Mouse (Mus musculus) limb, embryonic 10.5 days (tissue): ENCODE data around the gene Lin7c. TPM values are rescaled to one million over a fixed set of nuclear protein-coding genes. Genes with fewer than 3 reads are reported as not detected.

Experiments
- DNase-seq: peaks from one replicate; pipeline ENCODE4 v3.0.0-alpha.2; 2017; ENCODE audit warnings: low spot score
- H3K27ac ChIP-seq: fragments of 300-500 bp; sonication (generic); 2 replicates; pipeline ENCODE4 v1.5.1; 2016; ENCODE audit warnings: mild to moderate bottlenecking
- H3K27me3 ChIP-seq: fragments of 300-500 bp; sonication (generic); 2 replicates; pipeline ENCODE4 v1.6.1; 2016; ENCODE audit warnings: low read depth, mild to moderate bottlenecking; ENCODE audit not compliant: poor library complexity, severe bottlenecking
- H3K36me3 ChIP-seq: fragments of 300-500 bp; sonication (generic); 2 replicates; pipeline ENCODE4 v1.6.1; 2016; ENCODE audit warnings: mild to moderate bottlenecking, moderate library complexity
- H3K4me1 ChIP-seq: fragments of 300-500 bp; sonication (generic); 2 replicates; pipeline ENCODE4 v1.6.1; 2016
- H3K4me3 ChIP-seq: fragments of 300-500 bp; sonication (generic); 2 replicates; pipeline ENCODE4 v1.5.1; 2016; ENCODE audit warnings: mild to moderate bottlenecking, moderate library complexity
- H3K9me3 ChIP-seq: fragments of 300-500 bp; sonication (generic); replicated peaks from 2 replicates; pipeline ENCODE4 v1.6.1; 2016; ENCODE audit warnings: mild to moderate bottlenecking
- WGBS: fragments of 180-500 bp; shearing (Covaris S2); methylation state at CpG from one replicate; pipeline ENCODE4 v1.1.7; 2016; 5-methylcytosine and 5-hydroxymethylcytosine counted together
- polyA plus RNA-seq: library from polyadenylated mRNA; unstranded; fragments of >200 nt; fragmentation: Nextera tagmentation; extraction: Ambion mirVana; gene quantifications from 2 replicates; pipeline ENCODE4 v1.2.1, GENCODE M21; 2016

The Lin7c gene
- polyA plus RNA-seq, 1 experiment from 2014 or later: 68.9 TPM

GRCm38 (mm10) chr2:109891471-109891870, 818 bp downstream of the Lin7c start:
- Histone ChIP-seq H3K36me3 (peaks cover 25% of the 10 kb centered on the region), H3K4me3 (peak overlapping the region; percentile 96), H3K4me1 (peaks cover 14% of the 10 kb centered on the region), H3K27me3 (no peaks in the 10 kb centered on the region), H3K9me3 (no peaks in the 10 kb centered on the region), H3K27ac (peak overlapping the region; percentile 99)
- no peak for DNase-seq
- 55% methylated on average over 4 of the region's 4 CpGs for WGBS

DNA sequence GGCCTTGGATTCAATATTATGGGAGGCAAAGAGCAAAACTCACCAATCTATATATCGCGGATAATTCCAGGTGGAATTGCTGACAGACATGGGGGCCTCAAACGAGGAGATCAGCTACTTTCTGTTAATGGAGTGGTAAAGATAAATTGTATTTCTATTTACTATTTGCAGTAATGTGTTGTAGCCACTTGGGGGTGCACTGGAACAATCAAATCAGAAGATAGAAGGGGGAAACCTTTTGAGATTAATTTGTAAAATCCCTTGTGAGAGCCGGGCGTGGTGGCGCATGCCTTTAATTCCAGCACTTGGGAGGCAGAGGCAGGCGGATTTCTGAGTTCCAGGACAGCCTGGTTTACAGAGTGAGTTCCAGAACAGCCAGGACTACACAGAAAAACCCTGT, 5.7 kb downstream of the Lin7c start:
- Histone ChIP-seq H3K27me3 (no peaks in the 10 kb centered on the region), H3K36me3 (peaks cover 69% of the 10 kb centered on the region), H3K9me3 (no peaks in the 10 kb centered on the region), H3K4me3 (no peak overlapping the region), H3K4me1 (peaks cover 14% of the 10 kb centered on the region), H3K27ac (no peak overlapping the region)
- 93% methylated on average over 7 of the region's 7 CpGs for WGBS
- no peak for DNase-seq

GRCm38 (mm10) chr2:109902869-109903268, 12.2 kb downstream of the Lin7c start:
- no peak overlapping the region for H3K27ac ChIP-seq
- peaks cover 46% of the 10 kb centered on the region for H3K36me3 ChIP-seq
- H3K4me1 ChIP-seq: no peaks in the 10 kb centered on the region
- WGBS: 77% methylated on average over 7 of the region's 7 CpGs
- no peaks in the 10 kb centered on the region for H3K27me3 ChIP-seq
- no peaks in the 10 kb centered on the region for H3K9me3 ChIP-seq
- H3K4me3 ChIP-seq: no peak overlapping the region
- DNase-seq: no peak

GRCm38 (mm10) chr2:109904171-109904821, 13.6 kb downstream of the Lin7c start:
- Histone ChIP-seq H3K4me3 (no peak overlapping the region), H3K4me1 (no peaks in the 10 kb centered on the region), H3K36me3 (peaks cover 33% of the 10 kb centered on the region), H3K27ac (no peak overlapping the region), H3K27me3 (no peaks in the 10 kb centered on the region), H3K9me3 (no peaks in the 10 kb centered on the region)
- DNase-seq: peak; percentile 85
- under 1% methylated on average over 7 of the region's 7 CpGs for WGBS

- Histone ChIP-seq H3K4me1 (no peaks in the 10 kb centered on the region), H3K27me3 (no peaks in the 10 kb centered on the region), H3K36me3 (no peaks in the 10 kb centered on the region), H3K9me3 (no peaks in the 10 kb centered on the region), H3K27ac (no peak overlapping the region), H3K4me3 (no peak overlapping the region)
- no peak for DNase-seq
- WGBS: 89% methylated on average over 2 of the region's 2 CpGs
Measured at GRCm38 (mm10) chr2:109909122-109909521, 18.5 kb downstream of the Lin7c start.

GRCm38 (mm10) chr2:109912216-109912615, 21.6 kb downstream of the Lin7c start:
- Histone ChIP-seq H3K36me3 (no peaks in the 10 kb centered on the region), H3K27me3 (no peaks in the 10 kb centered on the region), H3K4me3 (no peak overlapping the region), H3K4me1 (peaks cover 6% of the 10 kb centered on the region), H3K9me3 (no peaks in the 10 kb centered on the region), H3K27ac (no peak overlapping the region)
- DNase-seq: no peak
- WGBS: 94% methylated on average over 8 of the region's 8 CpGs

GRCm38 (mm10) chr2:109912766-109913165, 22.1 kb downstream of the Lin7c start:
- WGBS: 85% methylated on average over 12 of the region's 12 CpGs
- DNase-seq: no peak
- H3K36me3 ChIP-seq: no peaks in the 10 kb centered on the region
- H3K27ac ChIP-seq: no peak overlapping the region
- H3K27me3 ChIP-seq: no peaks in the 10 kb centered on the region
- H3K4me1 ChIP-seq: peaks cover 9% of the 10 kb centered on the region
- H3K9me3 ChIP-seq: no peaks in the 10 kb centered on the region
- no peak overlapping the region for H3K4me3 ChIP-seq

DNA sequence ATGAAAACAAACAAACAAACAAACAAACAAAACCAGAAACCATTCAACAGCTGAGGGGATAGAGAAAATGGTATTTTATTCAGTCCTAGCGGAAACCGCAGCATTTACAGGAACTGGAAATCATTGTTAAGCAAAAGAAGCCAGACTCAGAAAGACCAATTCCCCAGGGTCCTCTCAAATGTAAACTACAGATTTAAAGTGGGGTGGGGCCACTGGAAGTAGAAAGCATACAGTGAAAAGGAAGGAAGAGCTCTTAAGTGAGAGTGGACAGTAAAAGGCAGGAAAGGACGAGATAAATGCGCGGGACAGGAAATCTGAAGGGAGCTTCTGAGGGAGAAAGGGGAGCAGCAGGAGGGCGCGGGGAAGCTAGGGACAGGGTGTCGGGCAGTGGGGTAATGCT, 22.6 kb downstream of the Lin7c start:
- Histone ChIP-seq H3K4me3 (no peak overlapping the region), H3K27ac (no peak overlapping the region), H3K27me3 (no peaks in the 10 kb centered on the region), H3K9me3 (no peaks in the 10 kb centered on the region), H3K4me1 (peaks cover 14% of the 10 kb centered on the region), H3K36me3 (no peaks in the 10 kb centered on the region)
- DNase-seq: no peak
- WGBS: 63% methylated on average over 8 of the region's 8 CpGs

DNA sequence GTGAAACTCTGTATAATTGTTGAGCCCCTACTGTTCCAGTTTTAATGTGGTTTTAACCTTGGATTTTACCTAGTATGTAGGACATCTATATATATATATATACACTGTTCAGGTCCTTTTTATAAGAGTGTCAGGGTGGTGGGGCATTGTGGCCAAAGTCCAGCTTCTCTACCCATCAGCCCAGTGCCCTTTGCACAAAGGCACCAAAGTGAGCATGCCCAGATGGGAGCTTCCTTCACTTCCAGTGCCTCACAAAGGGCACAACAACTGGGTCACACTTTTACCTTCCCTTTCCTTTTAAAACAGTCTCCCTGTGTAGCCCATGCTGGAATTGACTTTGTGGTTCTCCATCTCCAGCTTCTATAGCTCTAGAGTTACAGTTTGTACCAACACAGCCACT, 23.9 kb downstream of the Lin7c start:
- no peak for DNase-seq
- Histone ChIP-seq H3K4me3 (no peak overlapping the region), H3K36me3 (no peaks in the 10 kb centered on the region), H3K9me3 (no peaks in the 10 kb centered on the region), H3K27ac (no peak overlapping the region), H3K27me3 (no peaks in the 10 kb centered on the region), H3K4me1 (peaks cover 28% of the 10 kb centered on the region)

- Histone ChIP-seq H3K27me3 (no peaks in the 10 kb centered on the region), H3K36me3 (no peaks in the 10 kb centered on the region), H3K27ac (peak overlapping the region; percentile 97), H3K9me3 (no peaks in the 10 kb centered on the region), H3K4me1 (peaks cover 44% of the 10 kb centered on the region), H3K4me3 (peak overlapping the region; percentile 88)
- DNase-seq: no peak
- 1% methylated on average over 11 of the region's 11 CpGs for WGBS
Measured at GRCm38 (mm10) chr2:109916782-109917495, 26.3 kb downstream of the Lin7c start.

DNA sequence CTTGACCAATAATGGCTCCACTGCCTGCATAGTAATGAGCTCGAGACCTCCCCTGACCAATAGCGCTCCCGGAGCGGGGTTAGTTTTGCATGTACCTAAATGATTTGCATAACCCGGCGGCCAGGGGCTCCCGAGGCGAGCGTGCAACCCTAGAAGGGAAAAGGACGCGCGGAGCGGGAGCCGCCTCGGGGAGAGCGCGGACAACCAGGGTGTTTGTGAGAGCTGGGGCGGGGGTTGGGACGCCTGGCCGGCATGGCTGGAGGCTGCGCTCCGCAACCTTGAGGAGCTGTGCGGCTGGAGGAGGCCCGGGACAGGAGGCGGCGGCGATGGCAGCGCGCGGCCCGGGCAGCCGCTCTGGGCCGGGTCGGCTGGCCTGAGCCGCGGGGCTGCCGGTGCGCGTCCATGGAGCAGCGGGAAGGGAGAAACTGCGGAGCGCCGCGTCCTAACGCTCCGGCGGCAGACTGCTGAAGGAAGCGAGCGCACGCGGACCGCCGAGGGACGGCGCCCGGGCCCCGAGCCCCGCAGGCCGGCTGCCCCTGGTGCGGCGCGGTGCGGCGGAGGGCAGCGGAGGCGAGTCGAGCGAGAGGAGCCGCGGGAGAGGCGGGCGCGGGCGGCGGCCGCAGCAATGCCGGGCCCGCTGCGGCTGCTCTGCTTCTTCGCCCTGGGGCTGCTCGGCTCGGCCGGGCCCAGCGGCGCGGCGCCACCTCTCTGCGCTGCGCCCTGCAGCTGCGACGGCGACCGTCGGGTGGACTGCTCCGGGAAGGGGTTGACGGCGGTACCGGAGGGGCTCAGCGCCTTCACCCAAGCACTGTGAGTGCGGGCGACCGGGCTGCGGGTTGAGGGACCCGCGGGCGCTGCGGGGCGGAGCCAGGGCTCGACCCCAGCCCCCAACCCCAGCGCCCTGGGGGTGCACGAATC, 27.1 kb downstream of the Lin7c start, which contains the start of gene Lgr4:
Lgr4 (plus strand) TSS at position 152 of the 918 bp plus-strand sequence.
- DNase-seq: peak; percentile 93
- under 1% methylated on average over 105 of the region's 111 CpGs for WGBS
- no peaks in the 10 kb centered on the region for H3K9me3 ChIP-seq
- peak within 1 kb of the TSS; percentile 97 for H3K27ac ChIP-seq
- no peaks in the 10 kb centered on the region for H3K27me3 ChIP-seq
- peak within 1 kb of the TSS; percentile 88 for H3K4me3 ChIP-seq
- H3K4me1 ChIP-seq: peaks cover 44% of the 10 kb centered on the region
- H3K36me3 ChIP-seq: no peaks in the 10 kb centered on the region

DNA sequence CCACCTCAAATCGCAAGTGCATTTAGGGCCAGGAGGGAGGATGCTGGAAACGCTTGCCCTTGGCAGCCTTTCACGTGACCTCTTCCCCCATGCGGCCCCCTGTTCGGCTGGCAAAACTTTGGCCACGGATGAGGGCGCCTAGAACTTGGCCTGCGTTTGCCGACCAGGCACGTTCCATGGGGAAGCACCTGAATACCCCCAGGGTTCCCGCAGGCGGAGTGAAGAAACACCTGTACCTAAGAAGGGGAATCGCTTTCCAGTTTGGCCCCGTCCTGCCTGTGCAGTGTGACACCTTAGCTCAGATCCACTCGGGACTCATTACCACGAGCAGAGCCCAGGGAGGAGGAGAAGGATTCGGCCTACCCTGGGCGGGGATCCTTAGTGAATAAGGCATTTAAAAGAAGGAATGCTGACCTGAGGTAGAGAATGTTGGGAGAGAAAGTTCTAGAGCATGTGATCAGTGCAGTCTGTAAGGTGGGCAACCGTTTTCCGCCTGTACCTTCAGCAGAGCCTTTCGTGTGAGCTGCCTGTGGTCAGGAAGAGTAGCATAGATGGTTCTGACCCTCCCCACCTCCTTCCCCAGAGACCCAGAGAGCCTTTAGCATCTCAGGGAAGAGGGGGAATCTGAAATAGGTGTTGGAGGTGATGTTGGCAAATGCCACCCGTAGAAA, 28.1 kb downstream of the Lin7c start:
- Histone ChIP-seq H3K9me3 (no peaks in the 10 kb centered on the region), H3K27me3 (no peaks in the 10 kb centered on the region), H3K36me3 (no peaks in the 10 kb centered on the region), H3K27ac (peak overlapping the region; percentile 97), H3K4me3 (peak overlapping the region; percentile 88), H3K4me1 (peaks cover 44% of the 10 kb centered on the region)
- peak; percentile 63 for DNase-seq
- 14% methylated on average over 22 of the region's 22 CpGs for WGBS
